Mouse (Mus musculus) CH12.LX (cell line): ENCODE data around the gene Adam10. TPM values are rescaled to one million over a fixed set of nuclear protein-coding genes. Genes with fewer than 3 reads are reported as not detected.

Experiments used
- DNase-seq: peaks from one replicate; pipeline ENCODE4 v3.0.0-alpha.2; 2013; ENCODE audit errors: extremely low read depth
- H3K27ac ChIP-seq: 2 replicates; pipeline ENCODE4 v1.5.1; 2012; ENCODE audit warnings: low read depth, mild to moderate bottlenecking, control low read depth, moderate library complexity; ENCODE audit not compliant: insufficient read depth
- H3K27me3 ChIP-seq: replicated peaks from 2 replicates; pipeline ENCODE3; 2012; ENCODE audit warnings: inconsistent platforms
- H3K36me3 ChIP-seq, 2 experiments: replicated peaks in 1 of 2; 2 replicates each; pipeline versions ENCODE3 to v1.6.1; 2012; ENCODE audit warnings: inconsistent platforms in 1 of 2, low read length in 1 of 2, mild to moderate bottlenecking in 1 of 2, mixed read lengths in 1 of 2, moderate library complexity in 1 of 2; ENCODE audit not compliant: control insufficient read depth in 1 of 2, insufficient read depth in 1 of 2
- H3K4me1 ChIP-seq, 2 experiments: 2 replicates each; pipeline ENCODE4 v1.6.1; 2012; ENCODE audit warnings: inconsistent platforms in 1 of 2, moderate library complexity in 1 of 2; ENCODE audit not compliant: insufficient read depth in 2 of 2, control insufficient read depth in 1 of 2
- H3K4me2 ChIP-seq: 2 replicates; pipeline ENCODE4 v1.6.1; 2012; ENCODE audit warnings: low read depth, mild to moderate bottlenecking, control low read depth; ENCODE audit not compliant: poor library complexity, insufficient read depth, severe bottlenecking
- H3K4me3 ChIP-seq, 3 experiments: fragments of 150-350 bp in 1 of 3; sonication (generic) in 1 of 3; replicated peaks in 1 of 3; 2 replicates each; pipeline versions ENCODE3 to v1.5.1; 2011 to 2012; ENCODE audit warnings: low read depth in 2 of 3, low read length in 2 of 3, mild to moderate bottlenecking in 2 of 3, moderate library complexity in 2 of 3, control low read depth in 1 of 3, improper control_type of control experiment in 1 of 3, inconsistent platforms in 1 of 3, mixed read lengths in 1 of 3; ENCODE audit not compliant: poor library complexity in 1 of 3
- H3K79me2 ChIP-seq: replicated peaks from 2 replicates; pipeline ENCODE4 v1.6.1; 2012; ENCODE audit warnings: mild to moderate bottlenecking, moderate library complexity; ENCODE audit not compliant: control insufficient read depth, poor library complexity, insufficient read depth, severe bottlenecking; ENCODE audit errors: extremely low read depth
- H3K9ac ChIP-seq: 2 replicates; pipeline ENCODE4 v1.6.1; 2012; ENCODE audit warnings: low read depth, mild to moderate bottlenecking, control low read depth, moderate library complexity; ENCODE audit not compliant: insufficient read depth
- H3K9me3 ChIP-seq: replicated peaks from 2 replicates; pipeline ENCODE3; 2012; ENCODE audit warnings: low read length, inconsistent platforms, mixed read lengths
- CHD2 ChIP-seq: IDR thresholded peaks from 2 replicates; pipeline ENCODE4 v1.6.1; 2011; ENCODE audit warnings: low read length, improper control_type of control experiment
- E2F4 ChIP-seq: IDR thresholded peaks from 2 replicates; pipeline ENCODE4 v1.6.1; 2011; ENCODE audit warnings: low read depth, low read length, improper control_type of control experiment; ENCODE audit not compliant: insufficient replicate concordance
- EP300 ChIP-seq: IDR thresholded peaks from 2 replicates; pipeline ENCODE4 v1.6.1; 2011; ENCODE audit warnings: low read length, improper control_type of control experiment
- ETS1 ChIP-seq: conservative IDR thresholded peaks from 2 replicates; pipeline ENCODE4 v1.6.1; 2012; ENCODE audit warnings: low read depth, mild to moderate bottlenecking, inconsistent platforms, low read length, improper control_type of control experiment, moderate library complexity
- GABPA ChIP-seq: IDR thresholded peaks from 2 replicates; pipeline ENCODE4 v1.6.1; 2012; ENCODE audit warnings: low read depth, low read length, improper control_type of control experiment, inconsistent platforms; ENCODE audit not compliant: insufficient replicate concordance
- IRF4 ChIP-seq: IDR thresholded peaks from 2 replicates; pipeline ENCODE4 v1.6.1; 2014; ENCODE audit warnings: low read depth, mild to moderate bottlenecking, inconsistent platforms, low read length, improper control_type of control experiment
- JUND ChIP-seq: conservative IDR thresholded peaks from 2 replicates; pipeline ENCODE4 v1.6.1; 2011; ENCODE audit warnings: low read depth, low read length, improper control_type of control experiment
- MAZ ChIP-seq: IDR thresholded peaks from 2 replicates; pipeline ENCODE4 v1.6.1; 2012; ENCODE audit warnings: low read depth, mild to moderate bottlenecking, inconsistent platforms, low read length, improper control_type of control experiment, moderate library complexity
- MEF2A ChIP-seq: IDR thresholded peaks from 2 replicates; pipeline ENCODE4 v1.6.1; 2014; ENCODE audit warnings: low read depth, mild to moderate bottlenecking, inconsistent platforms, low read length, improper control_type of control experiment, borderline replicate concordance
- MYC ChIP-seq: IDR thresholded peaks from 2 replicates; pipeline ENCODE4 v1.6.1; 2011; ENCODE audit warnings: low read depth, mild to moderate bottlenecking, improper control_type of control experiment, low read length
- POLR2A ChIP-seq: IDR thresholded peaks from 2 replicates; pipeline ENCODE4 v1.6.1; 2011; ENCODE audit warnings: low read depth, mild to moderate bottlenecking, improper control_type of control experiment, low read length
- SIN3A ChIP-seq: IDR thresholded peaks from 2 replicates; pipeline ENCODE4 v1.6.1; 2012; ENCODE audit warnings: low read length, improper control_type of control experiment, inconsistent platforms
- TBP ChIP-seq: conservative IDR thresholded peaks from 2 replicates; pipeline ENCODE4 v1.6.1; 2011; ENCODE audit warnings: low read depth, low read length, improper control_type of control experiment
- TCF12 ChIP-seq: IDR thresholded peaks from 2 replicates; pipeline ENCODE4 v1.6.1; 2014; ENCODE audit warnings: low read depth, mild to moderate bottlenecking, inconsistent platforms, low read length, improper control_type of control experiment
- USF2 ChIP-seq: conservative IDR thresholded peaks from 2 replicates; pipeline ENCODE4 v1.6.1; 2011; ENCODE audit warnings: low read depth, low read length, improper control_type of control experiment
- ZMIZ1 ChIP-seq: IDR thresholded peaks from 2 replicates; pipeline ENCODE4 v1.6.1; 2012; ENCODE audit warnings: low read depth, mild to moderate bottlenecking, inconsistent platforms, low read length, improper control_type of control experiment
- dilution Hi-C: fragments of 300-500 bp; cut with MboI; formaldehyde crosslinking; loops from 2 replicates; pipeline ENCODE4 v1.14.3; 2020; ENCODE audit warnings: low sequenced_read_pairs; ENCODE audit not compliant: extremely low pct_unique_long_range_greater_than_20kb, extremely low pct_ligation_motif_present
- in situ Hi-C: fragments of 300-500 bp; cut with MboI; formaldehyde crosslinking; loops from 3 replicates; pipeline ENCODE4 v1.14.3; 2019; ENCODE audit warnings: low sequenced_read_pairs, low pct_ligation_motif_present, low pct_unique_long_range_greater_than_20kb, mixed read lengths
- polyA plus RNA-seq: library from polyadenylated mRNA; unstranded; fragments of >175 nt; gene quantifications from 2 replicates; pipeline ENCODE4 v1.2.1, GENCODE M21; 2012; ENCODE audit warnings: low read depth; ENCODE audit not compliant: insufficient read length
- total RNA-seq, 2 experiments: library from RNA; depleted of rRNA; stranded (reverse); fragments of 300-350 nt in 1 of 2; fragments of >200 nt in 1 of 2; gene quantifications; 2 replicates each; pipeline ENCODE4 v1.2.3; 2012 to 2014

Adam10 gene
- total and polyA plus RNA-seq, 3 experiments: 9.3 to 28.9 (median 17.8) TPM

GRCm38 (mm10) chr9:70816701-70817305 lies 138.0 kb downstream of the Adam10 start:
- Histone ChIP-seq H3K4me3 (peak overlapping the region; percentile 18 to 67 (median 49)), H3K79me2 (no peaks in the 10 kb centered on the region), H3K27me3 (no peaks in the 10 kb centered on the region), H3K36me3 (peaks cover 5 to 8% of the 10 kb centered on the region in 2 experiments), H3K27ac (peak overlapping the region; percentile 89), H3K9me3 (no peaks in the 10 kb centered on the region), H3K4me1 (peaks cover 14 to 44% of the 10 kb centered on the region in 2 experiments), H3K9ac (peak overlapping the region; percentile 85), H3K4me2 (peak overlapping the region; percentile 83)
- in situ Hi-C loops: no loop called here
- peak; percentile 17; the same call in 1 of the 2 replicates for TF ChIP-seq MEF2A
- no peak for TF ChIP-seq MYC
- no peak for TF ChIP-seq E2F4
- no peak; the same call in 1 of the 2 replicates for TF ChIP-seq IRF4
- TF ChIP-seq TCF12: peak; percentile 26; the same call in 1 of the 2 replicates
- TF ChIP-seq POLR2A: 0 out of 2 replicates have a peak, but pooled peaks have one; percentile 5
- TF ChIP-seq TBP: peak; percentile 70; the same call in 1 of the 2 replicates
- 0 out of 2 replicates have a peak, but pooled peaks have one; percentile 17 for TF ChIP-seq ZMIZ1
- TF ChIP-seq EP300: peak; percentile 55
- TF ChIP-seq USF2: no peak
- TF ChIP-seq ETS1: peak; percentile 40; the same call in 1 of the 2 replicates
- TF ChIP-seq CHD2: peak; percentile 15; the same call in 1 of the 2 replicates
- 0 out of 2 replicates have a peak, but pooled peaks have one; percentile 30 for TF ChIP-seq MAZ
- peak; percentile 54 for DNase-seq
- dilution Hi-C loops: no loop called here

DNA sequence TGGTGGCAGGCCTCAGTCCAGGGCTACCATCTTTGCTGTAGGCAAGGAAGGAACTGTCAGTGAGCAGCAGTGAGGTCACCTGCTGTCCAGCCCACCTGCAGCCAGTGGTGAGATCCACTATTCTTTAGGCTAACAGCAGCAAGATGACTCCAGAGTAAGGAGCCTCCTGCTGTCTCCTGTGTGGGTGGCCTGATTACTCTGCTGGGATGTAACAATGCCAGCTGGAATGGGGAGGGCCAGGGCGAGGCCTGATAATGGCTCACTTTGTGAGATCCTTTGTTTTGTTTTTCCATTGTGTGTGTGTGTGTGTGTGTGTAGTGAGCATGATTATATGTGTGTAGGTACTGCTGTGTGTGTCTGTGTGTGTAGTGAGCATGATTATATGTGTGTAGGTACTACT lies 138.6 kb downstream of the Adam10 start:
- peak overlapping the region; percentile 89 for H3K27ac ChIP-seq
- peak overlapping the region; percentile 83 for H3K4me2 ChIP-seq
- in situ Hi-C loops (no loop called here), dilution Hi-C loops (no loop called here)
- H3K79me2 ChIP-seq: no peaks in the 10 kb centered on the region
- no peaks in the 10 kb centered on the region for H3K27me3 ChIP-seq
- DNase-seq: no peak
- peak overlapping the region; percentile 85; the same call in 1 of the 2 replicates for H3K9ac ChIP-seq
- H3K36me3 ChIP-seq: peaks cover 3 to 4% of the 10 kb centered on the region in 2 experiments
- H3K9me3 ChIP-seq: no peaks in the 10 kb centered on the region
- peaks cover 14 to 44% of the 10 kb centered on the region in 2 experiments for H3K4me1 ChIP-seq
- peak overlapping the region in 2 of 3 experiments; percentile 20 to 47 for H3K4me3 ChIP-seq
- no peak for TF ChIP-seq GABPA
- TF ChIP-seq MAZ: 0 out of 2 replicates have a peak, but pooled peaks have one; percentile 10
- no peak for TF ChIP-seq MEF2A
- TF ChIP-seq JUND: no peak
- TF ChIP-seq SIN3A: no peak
- TF ChIP-seq MYC: no peak
